Mouse (Mus musculus) kidney, adult 2 months (tissue): ENCODE data around the gene Hist1h2bh.

ENCODE experiments used
- CTCF ChIP-seq: fragments of 200-500 bp; conservative IDR thresholded peaks from 2 replicates; pipeline ENCODE4 v1.5.1; 2011; ENCODE audit warnings: low read depth, mild to moderate bottlenecking, control low read depth, low read length, moderate library complexity, mixed read lengths; ENCODE audit not compliant: insufficient read depth, insufficient read length
- POLR2A ChIP-seq: fragments of 200-500 bp; IDR thresholded peaks from one replicate; pipeline ENCODE4 v1.6.1; 2011; ENCODE audit warnings: low read depth, low read length, control low read depth

DNA sequence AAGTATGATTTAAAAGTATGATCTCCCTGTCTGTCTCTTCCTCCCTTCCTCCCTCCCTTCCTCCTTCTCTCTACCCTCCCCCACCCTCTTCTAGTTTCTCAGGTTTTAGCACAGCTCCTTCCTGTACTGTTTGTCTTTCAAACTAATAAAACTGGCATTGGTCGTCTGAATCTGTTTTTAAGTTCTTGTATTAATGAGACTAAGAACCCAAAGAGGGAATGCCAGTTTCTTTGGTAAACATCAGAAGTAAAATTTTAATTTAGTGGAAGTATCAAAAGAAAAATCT is 43.7 kb upstream of the Hist1h2bh start:
- TF ChIP-seq CTCF (no peak), POLR2A (no peak)
